Mouse (Mus musculus) heart, adult 2 months (tissue): ENCODE measurements around the gene Capn8.
A peak's percentile ranks its signal among the peaks of the same experiment; 100 is the strongest.

Experiments used
- CTCF ChIP-seq: fragments of 200-600 bp; IDR thresholded peaks from 2 replicates; pipeline ENCODE4 v1.8.1; 2022; ENCODE audit warnings: antibody characterized with exemption, mild to moderate bottlenecking, moderate library complexity
- EP300 ChIP-seq: fragments of 200-500 bp; IDR thresholded peaks from 2 replicates; pipeline ENCODE4 v1.6.1; 2011; ENCODE audit warnings: low read depth, low read length, control low read depth; ENCODE audit not compliant: insufficient read depth
- POLR2A ChIP-seq: fragments of 200-500 bp; IDR thresholded peaks from 2 replicates; pipeline ENCODE4 v1.6.1; 2011; ENCODE audit warnings: mild to moderate bottlenecking, low read depth, low read length, control low read depth; ENCODE audit not compliant: insufficient read depth

DNA sequence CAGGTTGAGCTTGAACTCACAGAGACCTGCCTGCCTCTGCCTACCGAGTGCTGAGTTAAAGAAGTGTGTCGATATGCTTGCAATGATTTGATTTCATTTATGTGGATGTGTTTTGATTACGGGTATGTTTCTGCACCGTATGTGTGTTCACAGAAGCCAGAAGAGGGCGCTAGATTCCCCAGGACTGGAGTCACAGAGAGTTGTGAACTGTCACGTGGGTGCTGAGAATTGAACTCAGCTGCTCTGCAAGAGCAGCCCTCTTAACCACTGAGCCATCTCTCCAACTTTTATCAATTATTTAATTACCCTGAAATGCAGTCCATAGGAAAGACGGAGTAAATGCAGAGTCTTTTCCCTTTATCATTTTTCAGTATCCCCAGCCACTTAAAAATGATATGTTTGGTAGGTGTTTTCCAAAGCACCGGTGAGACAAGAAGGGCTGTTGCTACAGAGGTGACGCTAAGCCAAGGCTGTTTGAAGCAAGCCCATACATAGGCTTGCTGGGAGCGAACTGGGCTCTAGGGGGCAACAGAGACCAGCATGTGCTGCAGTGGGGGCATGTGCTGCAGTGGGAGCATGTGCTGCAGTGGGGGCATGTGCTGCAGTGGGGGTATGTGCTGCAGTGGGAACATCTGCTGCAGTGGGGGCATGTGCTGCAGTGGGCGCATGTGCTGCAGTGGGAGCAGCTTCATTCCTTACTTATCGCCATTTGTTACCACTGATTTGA lies 11.0 kb upstream of the Capn8 start:
- no peak for TF ChIP-seq POLR2A
- TF ChIP-seq EP300, result peak; percentile 62; the same call in 1 of the 2 replicates
- TF ChIP-seq CTCF, result peak; percentile 77
